ENCODE assay signal across 8 mouse cellular contexts in genomic region chr6:21795072-21795407, GRCm38 (mm10). TPM values are rescaled to one million over a fixed set of nuclear protein-coding genes. Genes with fewer than 3 reads are reported as not detected.
DNase-seq lines count a peak whose midpoint lies in the region; ATAC-seq and TF ChIP-seq lines count a peak whose summit lies in the region.

No protein-coding gene starts in this region.

- POLR2A ChIA-PET in Patski (lab: Charles Lee), result no interaction called here

- no peak overlapping the region for H3K4me3 ChIP-seq in liver, embryonic 11.5 days (ENCODE audit: low read depth, low read length)
- no peak overlapping the region for H3K4me3 ChIP-seq in neural tube, embryonic 11.5 days (ENCODE audit: low read depth, low read length)

- no peak overlapping the region for H3K27ac ChIP-seq in liver, embryonic 11.5 days (ENCODE audit: low read depth, low read length)
- no peak overlapping the region for H3K27ac ChIP-seq in neural tube, embryonic 11.5 days (ENCODE audit: low read depth, low read length)

- CTCF ChIA-PET in Patski (lab: Charles Lee), result interaction anchor here (0.8 to 2.8 kb wide), 8 partner anchors 12 to 294 kb away, joined by 3 to 10 read pairs (median 4); no protein-coding TSS in a partner anchor

- no peaks in the 10 kb centered on the region for H3K36me3 ChIP-seq in liver, embryonic 11.5 days (ENCODE audit: control insufficient read depth, insufficient read depth, low read length)
- H3K36me3 ChIP-seq in neural tube, embryonic 11.5 days (ENCODE audit: control insufficient read depth, insufficient read depth, low read length), result no peaks in the 10 kb centered on the region

- peaks cover 16% of the 10 kb centered on the region for H3K4me1 ChIP-seq in liver, embryonic 11.5 days (replicated peaks; ENCODE audit: control insufficient read depth, insufficient read depth, low read length)
- H3K4me1 ChIP-seq in neural tube, embryonic 11.5 days (ENCODE audit: control insufficient read depth, insufficient read depth, low read length), result no peaks in the 10 kb centered on the region

- TF ChIP-seq CTCF in Patski (IDR thresholded peaks at IDR 0.05), result peak; percentile 78

- H3K4me2 ChIP-seq in liver, embryonic 11.5 days, result no peak overlapping the region
- H3K4me2 ChIP-seq in neural tube, embryonic 11.5 days (ENCODE audit: low read depth), result no peak overlapping the region

- H3K9me3 ChIP-seq in liver, embryonic 11.5 days (ENCODE audit: control insufficient read depth, low read length), result no peaks in the 10 kb centered on the region
- H3K9me3 ChIP-seq in neural tube, embryonic 11.5 days (ENCODE audit: control insufficient read depth, low read length), result no peaks in the 10 kb centered on the region

- ATAC-seq in Patski, result no peak
- peak; percentile 55; the same call in 1 of the 2 replicates for ATAC-seq in liver, embryonic 11.5 days (replicated peaks; ENCODE audit: low FRiP score)
- peak; percentile 85 for ATAC-seq in neural tube, embryonic 11.5 days (ENCODE audit: insufficient read depth, low FRiP score, low TSS enrichment)

- H3K9ac ChIP-seq in liver, embryonic 11.5 days (ENCODE audit: low read depth, low read length), result no peak overlapping the region
- H3K9ac ChIP-seq in neural tube, embryonic 11.5 days (ENCODE audit: low read length), result no peak overlapping the region

- 11% methylated on average over 7 of the region's 7 CpGs for WGBS in liver, embryonic 11.5 days
- whole genome bisulfite sequencing in neural tube, embryonic 11.5 days, result 6% methylated on average over 7 of the region's 7 CpGs

- in situ Hi-C loops in Patski (cut with MboI; ENCODE audit: low pct_unique_long_range_greater_than_20kb), result loop anchor here (5.0 kb wide), 1 partner anchor 277 kb away; no protein-coding TSS in a partner anchor

- H3K27me3 ChIP-seq in Patski, result no peaks in the 10 kb centered on the region
- H3K27me3 ChIP-seq in liver, embryonic 11.5 days (replicated peaks; ENCODE audit: control insufficient read depth, insufficient read depth, low read length), result no peaks in the 10 kb centered on the region
- H3K27me3 ChIP-seq in neural tube, embryonic 11.5 days (ENCODE audit: control insufficient read depth, insufficient read depth, low read length), result no peaks in the 10 kb centered on the region

- peak; percentile 90 for DNase-seq in 3T3-L1 (ENCODE audit: low read depth, low spot score)
- DNase-seq in Patski (ENCODE audit: low read depth, low spot score), result peak; percentile 22
- DNase-seq in cerebellum, postnatal 14 days, result peak; percentile 78
- peak; percentile 66 for DNase-seq in gastrocnemius, postnatal 10 days
- DNase-seq in kidney, adult 9 months, result peak; percentile 70
- DNase-seq in liver, embryonic 11.5 days (ENCODE audit: low spot score), result peak; percentile 45
- peak; percentile 51 for DNase-seq in neural tube, embryonic 11.5 days (ENCODE audit: low spot score)
- peak; percentile 7 to 23 for DNase-seq in thymus, postnatal 36 days

RNA-seq across cellular contexts. Expression of gene Tspan12, which starts 57.3 kb away (rescaled TPM):
- 25.1 TPM for polyA plus RNA-seq in Patski (2021)
- 10 to 100 TPM; 39.7 to 44.5 TPM for total RNA-seq in gastrocnemius, postnatal 10 days (2021)
- polyA plus RNA-seq in liver, embryonic 11.5 days (2014; fragmentation: Nextera tagmentation; extraction: Ambion mirVana), result 47.9 and 54.3 TPM in 2 replicates
- 70.5 and 71.5 TPM in 2 replicates for polyA plus RNA-seq in neural tube, embryonic 11.5 days (2014; fragmentation: Nextera tagmentation; extraction: Ambion mirVana)

Comparison
In these comparisons a context has a peak if more than half of its experiments do, and no peak if none do; other contexts are left out.
1. DNase-seq: peak in every context shown above with its lines; median percentile 90 in 3T3-L1; 78 in cerebellum, postnatal 14 days; 70 in kidney, adult 9 months; 66 in gastrocnemius, postnatal 10 days; 51 in neural tube, embryonic 11.5 days; 45 in liver, embryonic 11.5 days; 22 in Patski; 15 in thymus, postnatal 36 days.